Mouse (Mus musculus) lung, postnatal 0 days (tissue): Measurements from ENCODE around the gene Nfatc3.

Source experiments
- CTCF ChIP-seq: IDR thresholded peaks from 2 replicates; pipeline ENCODE4 v1.5.1; 2016; ENCODE audit warnings: antibody characterized with exemption, mild to moderate bottlenecking
- EP300 ChIP-seq: IDR thresholded peaks from 2 replicates; pipeline ENCODE4 v1.6.1; 2016; ENCODE audit warnings: antibody characterized with exemption, mild to moderate bottlenecking, control low read depth

GRCm38 (mm10) chr8:106056455-106056982 is 2.1 kb upstream of the Nfatc3 start:
- TF ChIP-seq CTCF (no peak), EP300 (no peak)
